In genomic region chr5:131201146-131201545, GRCm38 (mm10) we compare ENCODE assay signal across 23 mouse cellular contexts.
A peak's percentile ranks its signal among the peaks of the same experiment; 100 is the strongest.
DNase-seq lines count a peak whose midpoint lies in the region; ATAC-seq lines count a peak whose summit lies in the region.
"Had no signal": no experiment of that assay in that cellular context is flagged by ENCODE, and none has a peak within 500 bp of the region (broad histone marks: within the 10 kb centered on the region; RNA-seq: fewer than 3 reads in every experiment).

No protein-coding gene starts in this region.

- no peak overlapping the region for H3K9ac ChIP-seq in forebrain, embryonic 14.5 days (ENCODE audit: low read length)
- H3K9ac ChIP-seq in forebrain, embryonic 13.5 days: no peak overlapping the region
- H3K9ac ChIP-seq: heart, embryonic 15.5 days; liver, postnatal 0 days had no signal

- no peak overlapping the region for H3K27ac ChIP-seq in forebrain, embryonic 14.5 days (ENCODE audit: low read depth, low read length)
- H3K27ac ChIP-seq in forebrain, embryonic 13.5 days: no peak overlapping the region
- H3K27ac ChIP-seq: heart, embryonic 15.5 days; kidney, postnatal 0 days had no signal

- ATAC-seq in forebrain, embryonic 14.5 days: no peak
- no peak for ATAC-seq in forebrain, embryonic 13.5 days
- ATAC-seq: hindbrain, embryonic 16.5 days; intestine, postnatal 0 days; liver, postnatal 0 days had no signal

- peak; percentile 42 for DNase-seq in forebrain, embryonic 14.5 days (ENCODE audit: low spot score)
- DNase-seq in left cerebral cortex, postnatal 4 days: peak; percentile 35
- DNase-seq in left cerebral cortex, postnatal 36 days (ENCODE audit: low spot score in 2 of 2): no peak
- peak; percentile 63 for DNase-seq in cerebellum, adult 9-10 months
- no peak for DNase-seq in spleen, postnatal 10 days (ENCODE audit: low spot score in 2 of 2)
- no peak for DNase-seq in lung, postnatal 36 days
- DNase-seq: adrenal gland, postnatal 25 days; gastrocnemius, postnatal 10 days; heart, adult 18-20 months; heart, postnatal 4 days; layer of hippocampus, postnatal 36 days; liver; liver, postnatal 0 days; lung, postnatal 14 days; right cerebral cortex, postnatal 14 days; spleen, adult 18-20 months; thymus, postnatal 36 days had no signal

- intact Hi-C loops in left cerebral cortex, postnatal 4 days (cut with DNase I): no loop called here
- intact Hi-C loops in left cerebral cortex, postnatal 36 days (cut with DNase I): no loop called here

- no peak overlapping the region for H3K4me3 ChIP-seq in forebrain, embryonic 14.5 days (ENCODE audit: low read depth, low read length)
- no peak overlapping the region for H3K4me3 ChIP-seq in forebrain, embryonic 13.5 days
- H3K4me3 ChIP-seq: heart, embryonic 15.5 days had no signal

- no peak overlapping the region for H3K4me2 ChIP-seq in forebrain, embryonic 14.5 days (ENCODE audit: low read length)
- H3K4me2 ChIP-seq in forebrain, embryonic 13.5 days: no peak overlapping the region
- H3K4me2 ChIP-seq: heart, embryonic 15.5 days had no signal

- no peaks in the 10 kb centered on the region; the same call in 1 of the 2 replicates for H3K9me3 ChIP-seq in forebrain, embryonic 14.5 days (replicated peaks; ENCODE audit: control insufficient read depth, low read length)
- H3K9me3 ChIP-seq in forebrain, embryonic 13.5 days (replicated peaks): no peaks in the 10 kb centered on the region; the same call in 1 of the 2 replicates
- H3K9me3 ChIP-seq: heart, embryonic 15.5 days had no signal

- no peaks in the 10 kb centered on the region for H3K4me1 ChIP-seq in forebrain, embryonic 14.5 days (ENCODE audit: control insufficient read depth, insufficient read depth, low read length)
- H3K4me1 ChIP-seq in forebrain, embryonic 13.5 days: no peaks in the 10 kb centered on the region
- H3K4me1 ChIP-seq: heart, embryonic 15.5 days had no signal

- no peaks in the 10 kb centered on the region for H3K27me3 ChIP-seq in forebrain, embryonic 14.5 days (replicated peaks; ENCODE audit: control insufficient read depth, insufficient read depth, low read length)
- H3K27me3 ChIP-seq in forebrain, embryonic 13.5 days: no peaks in the 10 kb centered on the region
- H3K27me3 ChIP-seq: CH12.LX; heart, embryonic 15.5 days had no signal

- H3K36me3 ChIP-seq in forebrain, embryonic 14.5 days (ENCODE audit: control insufficient read depth, insufficient read depth, low read length): no peaks in the 10 kb centered on the region
- no peaks in the 10 kb centered on the region for H3K36me3 ChIP-seq in forebrain, embryonic 13.5 days (ENCODE audit: poor library complexity, severe bottlenecking)
- H3K36me3 ChIP-seq: heart, embryonic 15.5 days had no signal

- WGBS in forebrain, embryonic 14.5 days: 50% methylated on average over 2 of the region's 2 CpGs
- WGBS in forebrain, embryonic 13.5 days: 39% methylated on average over 2 of the region's 2 CpGs

Comparison
In these comparisons a context has a peak if more than half of its experiments do, and no peak if none do; other contexts are left out.
1. DNase-seq: peak in forebrain, embryonic 14.5 days (single experiment), left cerebral cortex, postnatal 4 days (single experiment) and cerebellum, adult 9-10 months (single experiment); none in left cerebral cortex, postnatal 36 days (0 of 2), spleen, postnatal 10 days (0 of 2) and lung, postnatal 36 days (single experiment).